Mouse (Mus musculus) CH12.LX (cell line): ENCODE data around the gene Tpx2. TPM values are rescaled to one million over a fixed set of nuclear protein-coding genes. Genes with fewer than 3 reads are reported as not detected.

Source experiments
- DNase-seq: peaks from one replicate; pipeline ENCODE4 v3.0.0-alpha.2; 2013; ENCODE audit errors: extremely low read depth
- H3K27ac ChIP-seq: 2 replicates; pipeline ENCODE4 v1.5.1; 2012; ENCODE audit warnings: low read depth, mild to moderate bottlenecking, control low read depth, moderate library complexity; ENCODE audit not compliant: insufficient read depth
- H3K27me3 ChIP-seq: replicated peaks from 2 replicates; pipeline ENCODE3; 2012; ENCODE audit warnings: inconsistent platforms
- H3K36me3 ChIP-seq, 2 experiments: replicated peaks in 1 of 2; 2 replicates each; pipeline versions ENCODE3 to v1.6.1; 2012; ENCODE audit warnings: inconsistent platforms in 1 of 2, low read length in 1 of 2, mild to moderate bottlenecking in 1 of 2, mixed read lengths in 1 of 2, moderate library complexity in 1 of 2; ENCODE audit not compliant: control insufficient read depth in 1 of 2, insufficient read depth in 1 of 2
- H3K4me1 ChIP-seq, 2 experiments: 2 replicates each; pipeline ENCODE4 v1.6.1; 2012; ENCODE audit warnings: inconsistent platforms in 1 of 2, moderate library complexity in 1 of 2; ENCODE audit not compliant: insufficient read depth in 2 of 2, control insufficient read depth in 1 of 2
- H3K4me2 ChIP-seq: 2 replicates; pipeline ENCODE4 v1.6.1; 2012; ENCODE audit warnings: low read depth, mild to moderate bottlenecking, control low read depth; ENCODE audit not compliant: poor library complexity, insufficient read depth, severe bottlenecking
- H3K4me3 ChIP-seq, 3 experiments: fragments of 150-350 bp in 1 of 3; sonication (generic) in 1 of 3; replicated peaks in 1 of 3; 2 replicates each; pipeline versions ENCODE3 to v1.5.1; 2011 to 2012; ENCODE audit warnings: low read depth in 2 of 3, low read length in 2 of 3, mild to moderate bottlenecking in 2 of 3, moderate library complexity in 2 of 3, control low read depth in 1 of 3, improper control_type of control experiment in 1 of 3, inconsistent platforms in 1 of 3, mixed read lengths in 1 of 3; ENCODE audit not compliant: poor library complexity in 1 of 3
- H3K79me2 ChIP-seq: replicated peaks from 2 replicates; pipeline ENCODE4 v1.6.1; 2012; ENCODE audit warnings: mild to moderate bottlenecking, moderate library complexity; ENCODE audit not compliant: control insufficient read depth, poor library complexity, insufficient read depth, severe bottlenecking; ENCODE audit errors: extremely low read depth
- H3K9ac ChIP-seq: 2 replicates; pipeline ENCODE4 v1.6.1; 2012; ENCODE audit warnings: low read depth, mild to moderate bottlenecking, control low read depth, moderate library complexity; ENCODE audit not compliant: insufficient read depth
- H3K9me3 ChIP-seq: replicated peaks from 2 replicates; pipeline ENCODE3; 2012; ENCODE audit warnings: low read length, inconsistent platforms, mixed read lengths
- CHD1 ChIP-seq: IDR thresholded peaks from 2 replicates; pipeline ENCODE4 v1.6.1; 2012; ENCODE audit warnings: low read depth, low read length, improper control_type of control experiment, inconsistent platforms
- E2F4 ChIP-seq: IDR thresholded peaks from 2 replicates; pipeline ENCODE4 v1.6.1; 2011; ENCODE audit warnings: low read depth, low read length, improper control_type of control experiment; ENCODE audit not compliant: insufficient replicate concordance
- ELF1 ChIP-seq: IDR thresholded peaks from 2 replicates; pipeline ENCODE4 v1.6.1; 2014; ENCODE audit warnings: low read depth, mild to moderate bottlenecking, inconsistent platforms, low read length, improper control_type of control experiment
- ETS1 ChIP-seq: conservative IDR thresholded peaks from 2 replicates; pipeline ENCODE4 v1.6.1; 2012; ENCODE audit warnings: low read depth, mild to moderate bottlenecking, inconsistent platforms, low read length, improper control_type of control experiment, moderate library complexity
- GABPA ChIP-seq: IDR thresholded peaks from 2 replicates; pipeline ENCODE4 v1.6.1; 2012; ENCODE audit warnings: low read depth, low read length, improper control_type of control experiment, inconsistent platforms; ENCODE audit not compliant: insufficient replicate concordance
- HCFC1 ChIP-seq: IDR thresholded peaks from 2 replicates; pipeline ENCODE4 v1.6.1; 2012; ENCODE audit warnings: low read depth, mild to moderate bottlenecking, inconsistent platforms, low read length, improper control_type of control experiment
- IRF4 ChIP-seq: IDR thresholded peaks from 2 replicates; pipeline ENCODE4 v1.6.1; 2014; ENCODE audit warnings: low read depth, mild to moderate bottlenecking, inconsistent platforms, low read length, improper control_type of control experiment
- JUN ChIP-seq: IDR thresholded peaks from 2 replicates; pipeline ENCODE4 v1.6.1; 2011; ENCODE audit warnings: low read depth, mild to moderate bottlenecking, low read length, improper control_type of control experiment, moderate library complexity; ENCODE audit not compliant: insufficient read depth
- MYC ChIP-seq: IDR thresholded peaks from 2 replicates; pipeline ENCODE4 v1.6.1; 2011; ENCODE audit warnings: low read depth, mild to moderate bottlenecking, improper control_type of control experiment, low read length
- NRF1 ChIP-seq: IDR thresholded peaks from 2 replicates; pipeline ENCODE4 v1.6.1; 2014; ENCODE audit warnings: low read depth, mild to moderate bottlenecking, inconsistent platforms, low read length, improper control_type of control experiment, moderate library complexity
- RAD21 ChIP-seq: IDR thresholded peaks from 2 replicates; pipeline ENCODE4 v1.6.1; 2011; ENCODE audit warnings: low read depth, mild to moderate bottlenecking, low read length, improper control_type of control experiment, moderate library complexity
- RCOR1 ChIP-seq: conservative IDR thresholded peaks from 2 replicates; pipeline ENCODE4 v1.6.1; 2012; ENCODE audit warnings: low read depth, mild to moderate bottlenecking, inconsistent platforms, low read length, improper control_type of control experiment
- SIN3A ChIP-seq: IDR thresholded peaks from 2 replicates; pipeline ENCODE4 v1.6.1; 2012; ENCODE audit warnings: low read length, improper control_type of control experiment, inconsistent platforms
- TBP ChIP-seq: conservative IDR thresholded peaks from 2 replicates; pipeline ENCODE4 v1.6.1; 2011; ENCODE audit warnings: low read depth, low read length, improper control_type of control experiment
- TCF12 ChIP-seq: IDR thresholded peaks from 2 replicates; pipeline ENCODE4 v1.6.1; 2014; ENCODE audit warnings: low read depth, mild to moderate bottlenecking, inconsistent platforms, low read length, improper control_type of control experiment
- UBTF ChIP-seq: IDR thresholded peaks from 2 replicates; pipeline ENCODE4 v1.6.1; 2012; ENCODE audit warnings: low read depth, mild to moderate bottlenecking, inconsistent platforms, low read length, improper control_type of control experiment, moderate library complexity
- ZKSCAN1 ChIP-seq: IDR thresholded peaks from 2 replicates; pipeline ENCODE4 v1.6.1; 2012; ENCODE audit warnings: low read depth, inconsistent platforms, low read length, improper control_type of control experiment, borderline replicate concordance
- ZNF384 ChIP-seq: IDR thresholded peaks from 2 replicates; pipeline ENCODE4 v1.6.1; 2012; ENCODE audit warnings: low read depth, low read length, improper control_type of control experiment, inconsistent platforms
- dilution Hi-C: fragments of 300-500 bp; cut with MboI; formaldehyde crosslinking; loops from 2 replicates; pipeline ENCODE4 v1.14.3; 2020; ENCODE audit warnings: low sequenced_read_pairs; ENCODE audit not compliant: extremely low pct_unique_long_range_greater_than_20kb, extremely low pct_ligation_motif_present
- in situ Hi-C: fragments of 300-500 bp; cut with MboI; formaldehyde crosslinking; loops from 3 replicates; pipeline ENCODE4 v1.14.3; 2019; ENCODE audit warnings: low sequenced_read_pairs, low pct_ligation_motif_present, low pct_unique_long_range_greater_than_20kb, mixed read lengths
- polyA plus RNA-seq: library from polyadenylated mRNA; unstranded; fragments of >175 nt; gene quantifications from 2 replicates; pipeline ENCODE4 v1.2.1, GENCODE M21; 2012; ENCODE audit warnings: low read depth; ENCODE audit not compliant: insufficient read length
- total RNA-seq, 2 experiments: library from RNA; depleted of rRNA; stranded (reverse); fragments of 300-350 nt in 1 of 2; fragments of >200 nt in 1 of 2; gene quantifications; 2 replicates each; pipeline ENCODE4 v1.2.3; 2012 to 2014

Tpx2 gene
- total and polyA plus RNA-seq, 3 experiments = 66.1 to 127 (median 98.0) TPM

DNA sequence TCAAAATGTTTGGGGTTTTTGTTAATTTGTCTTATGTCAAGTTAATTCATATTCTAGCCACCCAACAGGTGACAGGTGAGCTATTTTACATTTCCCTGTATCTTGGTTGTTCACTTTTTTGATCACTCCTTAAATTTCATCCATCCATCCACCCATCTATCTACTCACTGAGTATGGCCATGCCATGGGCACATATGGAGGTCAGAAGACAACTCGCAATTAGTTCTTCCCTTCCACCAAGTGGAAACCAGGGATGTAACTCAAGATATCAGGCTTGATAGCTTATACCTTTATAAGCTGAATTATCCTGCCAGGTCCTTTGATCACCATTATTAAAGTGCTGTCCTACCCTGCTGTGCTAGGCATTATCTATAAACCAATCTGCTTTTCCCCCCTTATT is 24.0 kb upstream of the Tpx2 start:
- H3K9me3 ChIP-seq = peaks cover 11% of the 10 kb centered on the region
- peak overlapping the region; percentile 48; the same call in 1 of the 2 replicates for H3K27ac ChIP-seq
- H3K27me3 ChIP-seq = no peaks in the 10 kb centered on the region
- no peak for DNase-seq
- peak overlapping the region; percentile 43; the same call in 1 of the 2 replicates for H3K9ac ChIP-seq
- in situ Hi-C loops = no loop called here
- dilution Hi-C loops = no loop called here
- H3K4me2 ChIP-seq = peak overlapping the region; percentile 99
- H3K79me2 ChIP-seq = peaks cover 93% of the 10 kb centered on the region
- peaks cover 26 to 81% of the 10 kb centered on the region in 2 experiments for H3K4me1 ChIP-seq
- TF ChIP-seq CHD1 = no peak
- TF ChIP-seq RCOR1 = no peak
- no peak for TF ChIP-seq TBP
- TF ChIP-seq MYC = no peak
- TF ChIP-seq IRF4 = no peak
- TF ChIP-seq ELF1 = no peak
- TF ChIP-seq GABPA = no peak
- no peak for TF ChIP-seq ZKSCAN1
- TF ChIP-seq HCFC1 = no peak
- no peak for TF ChIP-seq ETS1
- TF ChIP-seq JUN = no peak
- TF ChIP-seq RAD21 = no peak
- no peak for TF ChIP-seq NRF1
- TF ChIP-seq E2F4 = no peak
- no peak for TF ChIP-seq UBTF
- TF ChIP-seq SIN3A = no peak
- peaks cover 43 to 52% of the 10 kb centered on the region in 2 experiments for H3K36me3 ChIP-seq
- no peak overlapping the region for H3K4me3 ChIP-seq

DNA sequence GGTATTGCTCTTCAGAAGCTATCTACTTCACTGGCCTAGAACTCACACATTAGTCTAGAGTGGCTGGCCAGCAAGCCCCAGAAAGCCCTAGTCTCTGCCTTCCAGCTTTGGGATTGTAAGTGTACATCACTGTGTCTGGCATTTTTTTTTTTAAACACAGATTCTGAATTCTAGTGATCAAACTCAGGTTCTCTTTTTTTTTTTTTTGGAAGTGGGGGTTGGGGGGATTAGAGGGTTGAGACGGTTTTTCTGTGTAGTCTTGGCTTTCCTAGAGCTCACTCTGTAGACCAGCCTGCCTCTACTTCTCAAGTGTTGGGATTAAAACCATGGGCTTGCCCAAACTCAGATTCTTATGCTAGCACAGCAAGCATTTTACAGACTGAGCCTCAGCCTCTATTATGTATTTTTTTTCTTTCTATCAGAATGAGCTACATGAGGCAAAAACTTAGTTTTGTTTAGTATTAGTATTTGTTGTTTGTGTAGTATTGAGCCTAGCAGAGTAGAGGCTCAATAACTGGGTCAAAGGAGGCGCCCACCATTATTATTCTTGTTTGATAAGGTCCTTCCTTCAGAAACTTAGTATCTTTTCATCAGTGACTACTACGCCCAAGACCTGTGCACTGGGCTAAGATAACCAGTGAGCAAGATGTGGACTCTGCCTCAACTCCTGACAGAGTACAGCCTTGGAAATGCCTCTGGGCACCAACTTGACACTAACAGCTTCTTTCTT is 23.2 kb upstream of the Tpx2 start:
- Histone ChIP-seq H3K36me3 (peaks cover 35 to 45% of the 10 kb centered on the region in 2 experiments), H3K4me1 (peaks cover 26 to 85% of the 10 kb centered on the region in 2 experiments), H3K79me2 (peaks cover 93% of the 10 kb centered on the region), H3K4me2 (peak overlapping the region; percentile 99), H3K9ac (peak overlapping the region; percentile 43; the same call in 1 of the 2 replicates), H3K27me3 (peaks cover 1% of the 10 kb centered on the region), H3K4me3 (peak overlapping the region in 2 of 3 experiments; percentile 34 to 36), H3K27ac (peak overlapping the region; percentile 83), H3K9me3 (peaks cover 3% of the 10 kb centered on the region)
- in situ Hi-C loops = no loop called here
- no peak for DNase-seq
- dilution Hi-C loops = no loop called here
- TF ChIP-seq TCF12 (no peak), ZNF384 (peak; percentile 81)
